Mouse (Mus musculus) heart, postnatal 25 days (tissue): ENCODE measurements around the gene Napsa. TPM values are rescaled to one million over a fixed set of nuclear protein-coding genes. Genes with fewer than 3 reads are reported as not detected.

Experiments
- DNase-seq: peaks from one replicate; pipeline ENCODE4 v3.0.0; 2022; ENCODE audit warnings: low spot score
- intact Hi-C: fragments of 180-260 bp; cut with DNase I; formaldehyde crosslinking; loops from one replicate; pipeline ENCODE4 v1.15.1; 2025
- total RNA-seq, 2 experiments: library from RNA; stranded (reverse); gene quantifications; 2 replicates each; pipeline ENCODE4 v1.2.3; 2021

Napsa gene
- total RNA-seq: under 1 TPM; 0.31 to 0.64 TPM

GRCm38 (mm10) chr7:44572213-44572701 lies at the start of gene Napsa:
TSS of gene Napsa (plus strand) at chr7:44572380.
- intact Hi-C loops: no loop called here
- no peak for DNase-seq

- DNase-seq: no peak
- intact Hi-C loops: loop anchor here (2.0 kb wide), 1 partner anchor 24 kb away; no protein-coding TSS in a partner anchor
These were observed 49.1 kb upstream of the Napsa start for GRCm38 (mm10) chr7:44523056-44523455.

GRCm38 (mm10) chr7:44524502-44524901 lies 47.7 kb upstream of the Napsa start, which contains the start of gene Mybpc2:
TSS of gene Mybpc2 (minus strand) at chr7:44524656.
- DNase-seq: no peak
- intact Hi-C loops: loop anchor here (2.0 kb wide), 1 partner anchor 28 kb away; the partner anchor contains the start of gene Nr1h2

GRCm38 (mm10) chr7:44525126-44525832 lies 46.9 kb upstream of the Napsa start:
- DNase-seq: peak; percentile 79
- intact Hi-C loops: loop anchor here (2.0 kb wide), 1 partner anchor 28 kb away; the partner anchor contains the start of gene Nr1h2

GRCm38 (mm10) chr7:44526414-44527154 lies 45.6 kb upstream of the Napsa start:
- DNase-seq: no peak
- intact Hi-C loops: no loop called here

GRCm38 (mm10) chr7:44527483-44528398 lies 44.4 kb upstream of the Napsa start:
- intact Hi-C loops: no loop called here
- peak; percentile 44 for DNase-seq

- DNase-seq: no peak
- intact Hi-C loops: no loop called here
These were observed 42.7 kb upstream of the Napsa start for GRCm38 (mm10) chr7:44529518-44529917.

- intact Hi-C loops: no loop called here
- no peak for DNase-seq
These were observed 41.7 kb upstream of the Napsa start for GRCm38 (mm10) chr7:44530507-44530906.

- DNase-seq: no peak
- intact Hi-C loops: no loop called here
These were observed 41.0 kb upstream of the Napsa start for GRCm38 (mm10) chr7:44531207-44531606.

- DNase-seq: no peak
- intact Hi-C loops: no loop called here
These were observed 40.0 kb upstream of the Napsa start, which contains the start of gene Spib for GRCm38 (mm10) chr7:44531946-44532732. TSS of gene Spib (minus strand) at chr7:44532071.

- intact Hi-C loops: no loop called here
- DNase-seq: no peak
These were observed 39.0 kb upstream of the Napsa start for GRCm38 (mm10) chr7:44532918-44533745.

GRCm38 (mm10) chr7:44533746-44534045 lies 38.5 kb upstream of the Napsa start:
- DNase-seq: no peak
- intact Hi-C loops: no loop called here

GRCm38 (mm10) chr7:44534242-44534641 lies 37.9 kb upstream of the Napsa start:
- intact Hi-C loops: no loop called here
- DNase-seq: no peak

- no peak for DNase-seq
- intact Hi-C loops: no loop called here
These were observed 37.3 kb upstream of the Napsa start for GRCm38 (mm10) chr7:44534656-44535441.

GRCm38 (mm10) chr7:44535657-44536589 lies 36.3 kb upstream of the Napsa start:
- intact Hi-C loops: no loop called here
- DNase-seq: no peak

- no peak for DNase-seq
- intact Hi-C loops: no loop called here
These were observed 35.6 kb upstream of the Napsa start for GRCm38 (mm10) chr7:44536590-44536968.

- intact Hi-C loops: no loop called here
- no peak for DNase-seq
These were observed 35.2 kb upstream of the Napsa start for GRCm38 (mm10) chr7:44537009-44537408.
